Mouse (Mus musculus) CH12.LX (cell line): Measurements from ENCODE around the gene Fam71e1. TPM values are rescaled to one million over a fixed set of nuclear protein-coding genes. Genes with fewer than 3 reads are reported as not detected.

Experiments used
- DNase-seq: peaks from one replicate; pipeline ENCODE4 v3.0.0-alpha.2; 2013; ENCODE audit errors: extremely low read depth
- H3K27ac ChIP-seq: 2 replicates; pipeline ENCODE4 v1.5.1; 2012; ENCODE audit warnings: low read depth, mild to moderate bottlenecking, control low read depth, moderate library complexity; ENCODE audit not compliant: insufficient read depth
- H3K27me3 ChIP-seq: replicated peaks from 2 replicates; pipeline ENCODE3; 2012; ENCODE audit warnings: inconsistent platforms
- H3K36me3 ChIP-seq, 2 experiments: replicated peaks in 1 of 2; 2 replicates each; pipeline versions ENCODE3 to v1.6.1; 2012; ENCODE audit warnings: inconsistent platforms in 1 of 2, low read length in 1 of 2, mild to moderate bottlenecking in 1 of 2, mixed read lengths in 1 of 2, moderate library complexity in 1 of 2; ENCODE audit not compliant: control insufficient read depth in 1 of 2, insufficient read depth in 1 of 2
- H3K4me1 ChIP-seq, 2 experiments: 2 replicates each; pipeline ENCODE4 v1.6.1; 2012; ENCODE audit warnings: inconsistent platforms in 1 of 2, moderate library complexity in 1 of 2; ENCODE audit not compliant: insufficient read depth in 2 of 2, control insufficient read depth in 1 of 2
- H3K4me2 ChIP-seq: 2 replicates; pipeline ENCODE4 v1.6.1; 2012; ENCODE audit warnings: low read depth, mild to moderate bottlenecking, control low read depth; ENCODE audit not compliant: poor library complexity, insufficient read depth, severe bottlenecking
- H3K4me3 ChIP-seq, 3 experiments: fragments of 150-350 bp in 1 of 3; sonication (generic) in 1 of 3; replicated peaks in 1 of 3; 2 replicates each; pipeline versions ENCODE3 to v1.5.1; 2011 to 2012; ENCODE audit warnings: low read depth in 2 of 3, low read length in 2 of 3, mild to moderate bottlenecking in 2 of 3, moderate library complexity in 2 of 3, control low read depth in 1 of 3, improper control_type of control experiment in 1 of 3, inconsistent platforms in 1 of 3, mixed read lengths in 1 of 3; ENCODE audit not compliant: poor library complexity in 1 of 3
- H3K79me2 ChIP-seq: replicated peaks from 2 replicates; pipeline ENCODE4 v1.6.1; 2012; ENCODE audit warnings: mild to moderate bottlenecking, moderate library complexity; ENCODE audit not compliant: control insufficient read depth, poor library complexity, insufficient read depth, severe bottlenecking; ENCODE audit errors: extremely low read depth
- H3K9ac ChIP-seq: 2 replicates; pipeline ENCODE4 v1.6.1; 2012; ENCODE audit warnings: low read depth, mild to moderate bottlenecking, control low read depth, moderate library complexity; ENCODE audit not compliant: insufficient read depth
- H3K9me3 ChIP-seq: replicated peaks from 2 replicates; pipeline ENCODE3; 2012; ENCODE audit warnings: low read length, inconsistent platforms, mixed read lengths
- BHLHE40 ChIP-seq: IDR thresholded peaks from 2 replicates; pipeline ENCODE4 v1.6.1; 2011; ENCODE audit warnings: mild to moderate bottlenecking, low read depth, low read length, improper control_type of control experiment
- CHD1 ChIP-seq: IDR thresholded peaks from 2 replicates; pipeline ENCODE4 v1.6.1; 2012; ENCODE audit warnings: low read depth, low read length, improper control_type of control experiment, inconsistent platforms
- CHD2 ChIP-seq: IDR thresholded peaks from 2 replicates; pipeline ENCODE4 v1.6.1; 2011; ENCODE audit warnings: low read length, improper control_type of control experiment
- E2F4 ChIP-seq: IDR thresholded peaks from 2 replicates; pipeline ENCODE4 v1.6.1; 2011; ENCODE audit warnings: low read depth, low read length, improper control_type of control experiment; ENCODE audit not compliant: insufficient replicate concordance
- ELF1 ChIP-seq: IDR thresholded peaks from 2 replicates; pipeline ENCODE4 v1.6.1; 2014; ENCODE audit warnings: low read depth, mild to moderate bottlenecking, inconsistent platforms, low read length, improper control_type of control experiment
- GABPA ChIP-seq: IDR thresholded peaks from 2 replicates; pipeline ENCODE4 v1.6.1; 2012; ENCODE audit warnings: low read depth, low read length, improper control_type of control experiment, inconsistent platforms; ENCODE audit not compliant: insufficient replicate concordance
- HCFC1 ChIP-seq: IDR thresholded peaks from 2 replicates; pipeline ENCODE4 v1.6.1; 2012; ENCODE audit warnings: low read depth, mild to moderate bottlenecking, inconsistent platforms, low read length, improper control_type of control experiment
- IRF4 ChIP-seq: IDR thresholded peaks from 2 replicates; pipeline ENCODE4 v1.6.1; 2014; ENCODE audit warnings: low read depth, mild to moderate bottlenecking, inconsistent platforms, low read length, improper control_type of control experiment
- JUND ChIP-seq: conservative IDR thresholded peaks from 2 replicates; pipeline ENCODE4 v1.6.1; 2011; ENCODE audit warnings: low read depth, low read length, improper control_type of control experiment
- KAT2A ChIP-seq: IDR thresholded peaks from 2 replicates; pipeline ENCODE4 v1.6.1; 2012; ENCODE audit warnings: low read length, improper control_type of control experiment, inconsistent platforms; ENCODE audit not compliant: insufficient replicate concordance
- MAX ChIP-seq: IDR thresholded peaks from 2 replicates; pipeline ENCODE4 v1.6.1; 2011; ENCODE audit warnings: low read length, improper control_type of control experiment
- MAZ ChIP-seq: IDR thresholded peaks from 2 replicates; pipeline ENCODE4 v1.6.1; 2012; ENCODE audit warnings: low read depth, mild to moderate bottlenecking, inconsistent platforms, low read length, improper control_type of control experiment, moderate library complexity
- MEF2A ChIP-seq: IDR thresholded peaks from 2 replicates; pipeline ENCODE4 v1.6.1; 2014; ENCODE audit warnings: low read depth, mild to moderate bottlenecking, inconsistent platforms, low read length, improper control_type of control experiment, borderline replicate concordance
- MXI1 ChIP-seq: IDR thresholded peaks from 2 replicates; pipeline ENCODE4 v1.6.1; 2011; ENCODE audit warnings: mild to moderate bottlenecking, low read depth, low read length, improper control_type of control experiment
- MYC ChIP-seq: IDR thresholded peaks from 2 replicates; pipeline ENCODE4 v1.6.1; 2011; ENCODE audit warnings: low read depth, mild to moderate bottlenecking, improper control_type of control experiment, low read length
- NELFE ChIP-seq: IDR thresholded peaks from 2 replicates; pipeline ENCODE4 v1.6.1; 2011; ENCODE audit warnings: low read depth, low read length, improper control_type of control experiment
- NRF1 ChIP-seq: IDR thresholded peaks from 2 replicates; pipeline ENCODE4 v1.6.1; 2014; ENCODE audit warnings: low read depth, mild to moderate bottlenecking, inconsistent platforms, low read length, improper control_type of control experiment, moderate library complexity
- POLR2A ChIP-seq: IDR thresholded peaks from 2 replicates; pipeline ENCODE4 v1.6.1; 2011; ENCODE audit warnings: low read depth, mild to moderate bottlenecking, improper control_type of control experiment, low read length
- POLR2AphosphoS2 ChIP-seq: IDR thresholded peaks from 2 replicates; pipeline ENCODE4 v1.6.1; 2011; ENCODE audit warnings: low read depth, low read length, improper control_type of control experiment
- RAD21 ChIP-seq: IDR thresholded peaks from 2 replicates; pipeline ENCODE4 v1.6.1; 2011; ENCODE audit warnings: low read depth, mild to moderate bottlenecking, low read length, improper control_type of control experiment, moderate library complexity
- RCOR1 ChIP-seq: conservative IDR thresholded peaks from 2 replicates; pipeline ENCODE4 v1.6.1; 2012; ENCODE audit warnings: low read depth, mild to moderate bottlenecking, inconsistent platforms, low read length, improper control_type of control experiment
- SIN3A ChIP-seq: IDR thresholded peaks from 2 replicates; pipeline ENCODE4 v1.6.1; 2012; ENCODE audit warnings: low read length, improper control_type of control experiment, inconsistent platforms
- SMC3 ChIP-seq: IDR thresholded peaks from 2 replicates; pipeline ENCODE4 v1.6.1; 2011; ENCODE audit warnings: low read depth, low read length, improper control_type of control experiment
- TBP ChIP-seq: conservative IDR thresholded peaks from 2 replicates; pipeline ENCODE4 v1.6.1; 2011; ENCODE audit warnings: low read depth, low read length, improper control_type of control experiment
- TCF12 ChIP-seq: IDR thresholded peaks from 2 replicates; pipeline ENCODE4 v1.6.1; 2014; ENCODE audit warnings: low read depth, mild to moderate bottlenecking, inconsistent platforms, low read length, improper control_type of control experiment
- UBTF ChIP-seq: IDR thresholded peaks from 2 replicates; pipeline ENCODE4 v1.6.1; 2012; ENCODE audit warnings: low read depth, mild to moderate bottlenecking, inconsistent platforms, low read length, improper control_type of control experiment, moderate library complexity
- ZMIZ1 ChIP-seq: IDR thresholded peaks from 2 replicates; pipeline ENCODE4 v1.6.1; 2012; ENCODE audit warnings: low read depth, mild to moderate bottlenecking, inconsistent platforms, low read length, improper control_type of control experiment
- ZNF384 ChIP-seq: IDR thresholded peaks from 2 replicates; pipeline ENCODE4 v1.6.1; 2012; ENCODE audit warnings: low read depth, low read length, improper control_type of control experiment, inconsistent platforms
- dilution Hi-C: fragments of 300-500 bp; cut with MboI; formaldehyde crosslinking; loops from 2 replicates; pipeline ENCODE4 v1.14.3; 2020; ENCODE audit warnings: low sequenced_read_pairs; ENCODE audit not compliant: extremely low pct_unique_long_range_greater_than_20kb, extremely low pct_ligation_motif_present
- in situ Hi-C: fragments of 300-500 bp; cut with MboI; formaldehyde crosslinking; loops from 3 replicates; pipeline ENCODE4 v1.14.3; 2019; ENCODE audit warnings: low sequenced_read_pairs, low pct_ligation_motif_present, low pct_unique_long_range_greater_than_20kb, mixed read lengths
- polyA plus RNA-seq: library from polyadenylated mRNA; unstranded; fragments of >175 nt; gene quantifications from 2 replicates; pipeline ENCODE4 v1.2.1, GENCODE M21; 2012; ENCODE audit warnings: low read depth; ENCODE audit not compliant: insufficient read length
- total RNA-seq, 2 experiments: library from RNA; depleted of rRNA; stranded (reverse); fragments of 300-350 nt in 1 of 2; fragments of >200 nt in 1 of 2; gene quantifications; 2 replicates each; pipeline ENCODE4 v1.2.3; 2012 to 2014

The Fam71e1 gene
- total and polyA plus RNA-seq, 3 experiments, result 0.39 to 1.2 TPM; not detected in 1

GRCm38 (mm10) chr7:44466888-44467311, 29.5 kb upstream of the Fam71e1 start:
- dilution Hi-C loops, result no loop called here
- no peak for TF ChIP-seq NELFE
- TF ChIP-seq, all 38 proteins: peak for 0
- in situ Hi-C loops, result no loop called here
- peaks cover 41% of the 10 kb centered on the region for H3K27me3 ChIP-seq
- H3K36me3 ChIP-seq, result peaks cover 4 to 26% of the 10 kb centered on the region in 2 experiments
- peaks cover 8 to 22% of the 10 kb centered on the region in 2 experiments for H3K4me1 ChIP-seq
- H3K9me3 ChIP-seq, result peaks cover 3% of the 10 kb centered on the region
- no peaks in the 10 kb centered on the region for H3K79me2 ChIP-seq
- H3K27ac ChIP-seq, result no peak overlapping the region
- H3K4me2 ChIP-seq, result no peak overlapping the region
- DNase-seq, result no peak
- H3K9ac ChIP-seq, result no peak overlapping the region
- H3K4me3 ChIP-seq, result peak overlapping the region in 1 of 3 experiments; percentile 68

DNA sequence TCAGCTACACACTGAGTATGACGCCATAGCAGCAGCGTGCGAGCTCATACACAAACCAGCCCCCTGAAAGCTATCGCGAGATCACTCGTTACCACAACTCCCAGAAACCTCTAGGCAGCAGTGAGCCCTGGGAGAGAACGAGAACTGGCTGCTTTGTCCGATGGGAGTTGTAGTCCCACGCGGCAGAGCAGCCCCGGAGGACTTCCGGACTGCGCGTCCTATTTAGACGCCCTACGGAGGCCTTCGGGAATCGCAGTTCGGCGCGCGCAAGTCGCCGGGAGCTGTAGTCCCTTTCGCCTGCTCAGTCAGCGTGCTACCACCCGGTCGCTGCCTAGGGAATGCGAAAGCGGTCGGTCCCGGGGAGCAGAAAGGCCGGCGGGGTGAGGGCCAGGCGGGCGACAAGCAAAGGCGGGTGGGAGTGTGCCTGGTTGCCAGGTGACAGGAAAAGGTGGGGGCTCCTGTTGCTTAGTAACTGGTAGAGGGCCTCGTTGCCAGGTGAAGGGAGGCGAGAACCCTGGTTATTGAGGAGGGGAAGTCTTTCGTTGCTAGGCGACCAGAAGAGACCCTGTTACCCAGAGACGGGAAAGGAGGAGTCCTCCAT, 28.5 kb upstream of the Fam71e1 start, which contains the start of gene Josd2:
Josd2 (plus strand) TSS at position 170 of the 601 bp plus-strand sequence.
- in situ Hi-C loops (no loop called here), dilution Hi-C loops (no loop called here)
- H3K27me3 ChIP-seq, result peaks cover 32% of the 10 kb centered on the region
- peak; percentile 99 for DNase-seq
- H3K4me3 ChIP-seq, result peak within 1 kb of the TSS; percentile 68 to 87 (median 85)
- no peaks in the 10 kb centered on the region for H3K79me2 ChIP-seq
- H3K9ac ChIP-seq, result peak within 1 kb of the TSS; percentile 80
- H3K27ac ChIP-seq, result no peak within 1 kb of the TSS
- H3K4me1 ChIP-seq, result peaks cover 8 to 25% of the 10 kb centered on the region in 2 experiments
- TF ChIP-seq MEF2A, result peak; percentile 66; the same call in 1 of the 2 replicates
- peak; percentile 78; the same call in 1 of the 2 replicates for TF ChIP-seq TCF12
- TF ChIP-seq NELFE, result peak; percentile 91
- TF ChIP-seq GABPA, result peak; percentile 99
- peak; percentile 100 for TF ChIP-seq CHD2
- no peak for TF ChIP-seq RAD21
- TF ChIP-seq CHD1, result no peak
- peak; percentile 94 for TF ChIP-seq ZMIZ1
- no peak for TF ChIP-seq SMC3
- TF ChIP-seq JUND, result no peak
- TF ChIP-seq MYC, result peak; percentile 77; the same call in 1 of the 2 replicates
- TF ChIP-seq MAX, result peak; percentile 72; the same call in 1 of the 2 replicates
- peak; percentile 65 for TF ChIP-seq NRF1
- no peak for TF ChIP-seq RCOR1
- TF ChIP-seq POLR2A, result peak; percentile 93
- TF ChIP-seq KAT2A, result peak; percentile 98; the same call in 1 of the 2 replicates
- peak; percentile 77 for TF ChIP-seq TBP
- peak; percentile 80; the same call in 1 of the 2 replicates for TF ChIP-seq POLR2AphosphoS2
- TF ChIP-seq MXI1, result peak; percentile 86
- no peak for TF ChIP-seq ZNF384
- peak; percentile 98 for TF ChIP-seq HCFC1
- TF ChIP-seq IRF4, result peak; percentile 41; the same call in 1 of the 2 replicates
- 0 out of 2 replicates have a peak, but pooled peaks have one; percentile 28 for TF ChIP-seq BHLHE40
- no peak for TF ChIP-seq E2F4
- TF ChIP-seq SIN3A, result peak; percentile 91
- peak; percentile 94 for TF ChIP-seq MAZ
- peak; percentile 99 for TF ChIP-seq ELF1
- no peak for TF ChIP-seq UBTF
- TF ChIP-seq, all 38 proteins: peak for 20
- Histone ChIP-seq H3K4me2 (peak within 1 kb of the TSS; percentile 69), H3K9me3 (no peaks in the 10 kb centered on the region), H3K36me3 (peaks cover 4 to 27% of the 10 kb centered on the region in 2 experiments)
